Mouse (Mus musculus) forebrain, embryonic 15.5 days (tissue): ENCODE data around the gene Gm9945. TPM values are rescaled to one million over a fixed set of nuclear protein-coding genes. Genes with fewer than 3 reads are reported as not detected.

ENCODE experiments used
- ATAC-seq: fragments of 200-750 bp; cut with Nextera tagmentation; replicated peaks from 2 replicates; pipeline ENCODE4 v1.8.0; 2017; ENCODE audit warnings: mild to moderate bottlenecking, moderate TSS enrichment, moderate library complexity
- H3K27ac ChIP-seq: fragments of 300-500 bp; sonication (generic); replicated peaks from 2 replicates; pipeline ENCODE4 v1.5.1; 2015; ENCODE audit warnings: mild to moderate bottlenecking, inconsistent platforms
- H3K27me3 ChIP-seq: fragments of 300-500 bp; sonication (generic); 2 replicates; pipeline ENCODE4 v1.6.1; 2015; ENCODE audit warnings: inconsistent platforms
- H3K36me3 ChIP-seq: fragments of 300-500 bp; sonication (generic); 2 replicates; pipeline ENCODE4 v1.6.1; 2015; ENCODE audit warnings: mild to moderate bottlenecking, inconsistent platforms
- H3K4me1 ChIP-seq: fragments of 300-500 bp; sonication (generic); 2 replicates; pipeline ENCODE4 v1.6.1; 2015; ENCODE audit warnings: inconsistent platforms
- H3K4me2 ChIP-seq: fragments of 300-500 bp; sonication (generic); replicated peaks from 2 replicates; pipeline ENCODE4 v1.6.1; 2015; ENCODE audit warnings: mild to moderate bottlenecking, inconsistent platforms
- H3K4me3 ChIP-seq: fragments of 300-500 bp; sonication (generic); 2 replicates; pipeline ENCODE4 v1.5.1; 2015; ENCODE audit warnings: mild to moderate bottlenecking, inconsistent platforms
- H3K9ac ChIP-seq: fragments of 300-500 bp; sonication (generic); replicated peaks from 2 replicates; pipeline ENCODE4 v1.6.1; 2015; ENCODE audit warnings: mild to moderate bottlenecking, inconsistent platforms
- H3K9me3 ChIP-seq: fragments of 300-500 bp; sonication (generic); 2 replicates; pipeline ENCODE4 v1.6.1; 2016; ENCODE audit warnings: inconsistent platforms
- WGBS: fragments of 180-500 bp; shearing (Covaris S2); methylation state at CpG from one replicate; pipeline ENCODE4 v1.1.7; 2015; ENCODE audit warnings: mixed read lengths; 5-methylcytosine and 5-hydroxymethylcytosine counted together
- polyA plus RNA-seq: library from polyadenylated mRNA; unstranded; fragments of >200 nt; fragmentation: Nextera tagmentation; extraction: Ambion mirVana; gene quantifications from 2 replicates; pipeline ENCODE4 v1.2.1, GENCODE M21; 2015

The Gm9945 gene
- polyA plus RNA-seq, 1 experiment from 2014 or later = 0.50 TPM

DNA sequence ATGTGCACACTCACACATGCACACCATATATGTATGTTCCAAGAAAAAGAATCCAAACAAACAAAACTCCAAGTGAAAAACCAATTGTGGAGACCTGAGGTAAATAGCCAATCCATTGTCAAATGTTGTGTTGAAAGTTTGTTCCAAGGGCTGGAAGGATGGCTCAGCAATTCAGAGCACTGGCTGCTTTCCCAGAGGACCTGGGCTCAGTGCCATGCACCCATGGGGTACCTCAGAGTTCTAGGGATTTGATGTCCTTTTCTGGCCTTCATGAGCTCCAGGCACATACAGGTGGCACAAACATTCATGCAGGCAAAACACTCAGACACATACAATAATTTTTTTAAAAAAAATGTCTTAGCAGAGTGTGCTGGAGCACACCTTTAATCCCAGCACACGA, 31.4 kb upstream of the Gm9945 start:
- WGBS = 76% methylated on average over 1 of the region's 1 CpGs
- no peaks in the 10 kb centered on the region for H3K27me3 ChIP-seq
- no peaks in the 10 kb centered on the region for H3K4me1 ChIP-seq
- H3K4me2 ChIP-seq = no peak overlapping the region
- no peak overlapping the region for H3K9ac ChIP-seq
- H3K4me3 ChIP-seq = no peak overlapping the region
- H3K36me3 ChIP-seq = no peaks in the 10 kb centered on the region
- H3K9me3 ChIP-seq = no peaks in the 10 kb centered on the region
- H3K27ac ChIP-seq = no peak overlapping the region
- no peak for ATAC-seq

DNA sequence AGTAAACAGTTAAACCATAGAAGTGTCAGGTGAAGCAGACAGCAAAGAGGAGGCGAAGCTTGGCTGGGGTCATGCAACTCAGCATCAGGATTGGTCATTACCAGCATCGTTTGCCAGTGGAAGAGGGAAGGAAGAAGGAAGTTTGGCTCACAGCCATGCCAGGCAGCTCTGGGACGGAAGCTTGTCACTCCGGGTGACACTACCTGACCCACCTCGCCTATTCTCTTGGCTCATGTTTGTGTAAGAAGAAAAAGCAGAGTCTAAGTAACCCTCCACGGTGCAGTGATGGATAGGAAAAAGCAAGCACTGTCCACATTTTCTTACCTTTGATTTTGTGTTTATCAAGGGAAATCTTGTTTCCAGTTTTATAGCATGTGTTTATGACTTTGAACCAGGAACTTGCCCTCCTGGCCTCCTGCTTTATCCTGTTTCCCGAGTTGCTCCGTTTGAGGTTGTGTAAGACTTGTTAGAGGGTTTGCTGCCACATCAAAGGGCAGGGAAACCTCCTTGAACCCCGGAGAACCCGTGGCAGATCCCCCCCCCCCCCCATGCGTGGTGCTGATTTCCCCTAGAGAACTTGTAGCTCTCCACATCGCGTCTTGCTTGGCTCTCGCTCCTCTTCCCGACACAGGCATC, 29.8 kb upstream of the Gm9945 start:
- Histone ChIP-seq H3K9ac (no peak overlapping the region), H3K4me2 (no peak overlapping the region), H3K4me3 (no peak overlapping the region), H3K9me3 (no peaks in the 10 kb centered on the region), H3K27me3 (peaks cover 3% of the 10 kb centered on the region; the same call in 1 of the 2 replicates), H3K4me1 (no peaks in the 10 kb centered on the region), H3K27ac (no peak overlapping the region), H3K36me3 (no peaks in the 10 kb centered on the region)
- ATAC-seq = no peak
- 60% methylated on average over 15 of the region's 15 CpGs for WGBS

DNA sequence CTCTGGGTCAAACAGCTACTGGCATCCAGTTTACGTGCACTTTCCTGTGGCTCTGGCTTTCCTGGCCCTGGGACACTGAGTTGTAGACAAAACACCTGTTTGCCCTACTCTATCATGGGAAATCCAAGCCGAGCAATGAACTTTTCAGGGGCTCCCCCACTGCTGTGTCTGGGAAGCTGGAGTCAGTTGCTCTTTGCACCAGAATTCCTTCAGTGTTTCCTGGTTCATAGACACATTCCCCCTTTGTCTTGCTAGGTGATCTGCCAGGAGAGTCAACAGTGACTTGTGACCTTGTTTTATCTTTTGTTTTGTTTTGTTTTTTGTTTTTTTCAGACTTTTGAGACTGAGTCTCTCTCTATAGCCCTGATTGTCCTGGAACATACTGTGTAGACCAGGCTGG, 28.6 kb upstream of the Gm9945 start:
- Histone ChIP-seq H3K36me3 (no peaks in the 10 kb centered on the region), H3K4me2 (no peak overlapping the region), H3K27me3 (peaks cover 9% of the 10 kb centered on the region; the same call in 1 of the 2 replicates), H3K27ac (no peak overlapping the region), H3K9me3 (no peaks in the 10 kb centered on the region), H3K9ac (no peak overlapping the region), H3K4me3 (no peak overlapping the region), H3K4me1 (no peaks in the 10 kb centered on the region)
- ATAC-seq = no peak
- 85% methylated on average over 2 of the region's 2 CpGs for whole genome bisulfite sequencing

DNA sequence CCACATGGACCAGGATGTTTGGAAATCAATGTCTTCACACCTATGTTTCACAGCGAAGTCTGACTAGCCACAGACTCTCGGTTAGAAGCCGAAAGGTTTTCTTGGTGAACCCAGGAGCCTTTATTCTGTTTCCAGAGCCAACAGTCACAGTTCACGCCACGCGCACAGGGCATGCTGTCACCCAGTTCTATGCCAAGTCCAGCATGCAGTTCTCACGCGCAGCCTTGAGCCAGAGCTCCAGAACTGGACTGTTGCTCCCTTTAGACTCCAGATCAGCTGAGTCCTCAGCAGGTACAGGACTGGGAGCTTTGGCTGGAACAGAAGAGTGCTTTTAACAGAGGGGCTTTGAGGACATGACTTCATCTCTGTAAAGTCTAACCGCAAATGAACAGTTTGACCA, 27.6 kb upstream of the Gm9945 start:
- Histone ChIP-seq H3K9ac (no peak overlapping the region), H3K9me3 (no peaks in the 10 kb centered on the region), H3K27me3 (peaks cover 15% of the 10 kb centered on the region; the same call in 1 of the 2 replicates), H3K4me1 (peaks cover 9% of the 10 kb centered on the region), H3K36me3 (no peaks in the 10 kb centered on the region), H3K27ac (no peak overlapping the region), H3K4me2 (no peak overlapping the region), H3K4me3 (no peak overlapping the region)
- no peak for ATAC-seq
- 95% methylated on average over 9 of the region's 9 CpGs for WGBS

DNA sequence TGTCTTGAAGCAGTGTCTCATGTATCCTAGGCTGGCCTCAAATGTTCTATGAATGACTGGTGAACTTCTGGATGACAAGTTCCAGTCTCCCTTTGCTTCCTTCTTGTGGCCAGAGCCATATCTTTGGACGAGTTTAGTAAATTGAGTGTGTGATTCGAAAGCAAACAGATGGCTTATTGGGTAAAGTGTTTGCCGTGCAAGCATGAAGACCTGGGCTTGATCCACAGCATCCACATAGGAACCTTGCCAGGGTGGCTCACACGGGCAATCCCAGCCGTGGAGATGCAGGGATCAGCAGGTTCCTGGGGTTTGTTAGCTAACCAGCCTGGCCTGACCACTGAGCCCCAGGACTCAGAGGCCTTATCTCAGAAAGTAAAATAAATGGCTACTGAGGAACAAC, 26.9 kb upstream of the Gm9945 start:
- no peak overlapping the region for H3K4me2 ChIP-seq
- H3K4me3 ChIP-seq = no peak overlapping the region
- H3K4me1 ChIP-seq = peaks cover 12% of the 10 kb centered on the region
- WGBS = 90% methylated on average over 5 of the region's 5 CpGs
- H3K36me3 ChIP-seq = no peaks in the 10 kb centered on the region
- peaks cover 21% of the 10 kb centered on the region for H3K27me3 ChIP-seq
- no peak overlapping the region for H3K9ac ChIP-seq
- no peak overlapping the region for H3K27ac ChIP-seq
- ATAC-seq = no peak
- no peaks in the 10 kb centered on the region for H3K9me3 ChIP-seq

DNA sequence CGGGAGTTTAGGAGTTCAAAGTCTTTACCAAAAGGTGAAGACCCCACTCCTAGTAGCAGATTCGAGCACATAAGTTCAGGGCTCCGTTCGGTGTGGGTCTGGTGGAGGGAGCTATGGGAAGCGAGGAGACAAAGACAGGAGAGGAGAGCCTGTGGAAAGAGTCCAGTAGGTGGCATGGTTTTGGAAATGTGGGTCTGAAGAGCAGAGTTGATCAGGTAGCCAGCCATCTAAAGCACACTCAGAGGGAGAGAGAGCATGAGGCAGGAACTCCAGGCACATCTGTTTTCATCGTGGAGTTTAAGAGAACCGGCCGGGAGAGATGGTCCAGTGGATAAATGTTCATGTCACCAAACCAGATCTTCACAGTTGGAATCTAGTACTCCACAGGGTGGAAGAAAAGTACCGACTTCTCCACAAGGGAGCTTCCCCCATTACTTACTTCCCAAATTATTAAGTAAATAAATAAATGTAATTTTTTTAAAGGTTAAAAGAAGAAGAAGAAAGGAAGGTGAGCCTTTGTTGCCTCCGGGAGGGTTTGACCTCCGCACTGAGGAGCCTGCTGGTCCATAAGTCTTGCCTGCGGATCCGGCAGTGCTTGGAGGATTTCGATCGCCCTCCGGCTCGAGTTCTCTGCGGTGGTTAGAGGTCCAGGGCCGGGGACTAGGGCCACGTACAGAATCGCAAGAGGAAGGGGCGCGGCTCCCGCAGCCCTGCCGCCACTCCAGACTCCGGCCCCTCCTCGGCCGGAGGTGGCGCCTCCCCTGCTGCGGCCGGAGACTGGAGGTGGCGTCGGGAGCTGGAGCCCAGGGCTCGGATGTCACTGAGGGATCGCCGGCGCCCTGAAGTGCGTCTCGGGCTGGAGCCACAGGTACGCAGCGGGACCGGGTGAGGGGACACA, 23.2 kb upstream of the Gm9945 start, which contains the start of the genes Gm10447 and Shroom1:
Gene Gm10447, minus strand, starts transcription at position 637 of the 898 bp plus-strand sequence.
Gene Shroom1, plus strand, starts transcription at position 732 of the 898 bp plus-strand sequence.
- no peaks in the 10 kb centered on the region for H3K9me3 ChIP-seq
- 4% methylated on average over 41 of the region's 42 CpGs for WGBS
- peaks cover 12% of the 10 kb centered on the region for H3K4me1 ChIP-seq
- H3K4me2 ChIP-seq = peak within 1 kb of the TSS; percentile 69
- peak; percentile 43; the same call in 1 of the 2 replicates for ATAC-seq
- H3K36me3 ChIP-seq = no peaks in the 10 kb centered on the region
- peak within 1 kb of the TSS; percentile 43 for H3K4me3 ChIP-seq
- H3K27me3 ChIP-seq = peaks cover 32% of the 10 kb centered on the region
- peak within 1 kb of the TSS; percentile 39 for H3K9ac ChIP-seq
- H3K27ac ChIP-seq = no peak within 1 kb of the TSS

DNA sequence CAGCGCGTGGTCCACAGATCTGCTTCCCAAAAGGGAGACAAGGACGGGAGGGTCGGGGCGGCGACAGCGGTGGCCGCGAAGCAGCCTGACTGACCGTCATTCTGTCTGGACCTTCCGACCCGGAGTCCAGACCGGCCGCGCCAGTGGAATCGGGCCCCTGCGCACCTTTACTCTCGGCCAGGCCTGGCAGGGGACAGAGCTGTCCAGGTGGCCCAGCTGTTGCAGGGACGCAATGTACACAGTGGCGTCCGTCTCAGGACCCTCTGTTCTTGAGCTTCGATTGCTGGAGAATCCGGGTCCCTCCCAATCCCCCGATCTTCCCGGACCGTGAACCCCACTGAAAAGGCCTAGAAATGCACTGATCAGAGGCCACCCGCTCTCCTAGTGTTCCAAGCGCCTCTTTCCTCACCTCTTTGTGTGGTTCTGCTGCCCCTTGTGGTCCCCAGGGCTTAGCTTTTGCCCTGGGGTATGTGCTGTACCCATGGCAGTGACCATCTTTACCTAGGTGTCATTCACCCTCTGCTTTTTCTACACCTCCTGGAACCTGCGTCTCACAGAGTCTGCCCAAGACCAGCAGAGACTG, 22.5 kb upstream of the Gm9945 start:
- Histone ChIP-seq H3K4me2 (peak overlapping the region; percentile 69), H3K27ac (no peak overlapping the region), H3K4me1 (peaks cover 12% of the 10 kb centered on the region), H3K4me3 (peak overlapping the region; percentile 43), H3K9ac (peak overlapping the region; percentile 39), H3K9me3 (no peaks in the 10 kb centered on the region), H3K27me3 (peaks cover 40% of the 10 kb centered on the region), H3K36me3 (no peaks in the 10 kb centered on the region)
- peak; percentile 19; the same call in 1 of the 2 replicates for ATAC-seq
- 4% methylated on average over 29 of the region's 29 CpGs for WGBS

DNA sequence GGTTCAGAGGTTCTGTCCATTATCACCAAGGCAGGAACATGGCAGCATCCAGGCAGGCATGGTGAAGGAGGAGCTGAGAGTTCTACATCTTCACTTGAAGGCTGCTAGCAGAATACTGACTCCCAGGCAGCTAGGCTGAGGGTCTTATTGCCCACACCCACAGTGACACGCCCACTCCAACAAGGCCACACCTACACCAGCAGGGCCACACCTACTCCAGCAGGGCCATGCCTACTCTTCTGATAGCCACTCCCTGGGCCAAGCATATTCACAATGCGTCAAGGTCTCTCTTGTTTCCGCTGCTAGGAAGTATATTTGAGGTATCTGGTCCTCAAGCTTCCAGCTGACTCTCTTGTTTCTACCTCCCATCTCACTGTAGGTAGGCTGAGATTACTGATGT, 21.0 kb upstream of the Gm9945 start:
- H3K27me3 ChIP-seq = peaks cover 55% of the 10 kb centered on the region
- no peak overlapping the region for H3K4me2 ChIP-seq
- peaks cover 21% of the 10 kb centered on the region for H3K4me1 ChIP-seq
- no peak overlapping the region for H3K27ac ChIP-seq
- no peak for ATAC-seq
- WGBS = 61% methylated on average over 3 of the region's 3 CpGs
- no peak overlapping the region for H3K9ac ChIP-seq
- no peak overlapping the region for H3K4me3 ChIP-seq
- H3K36me3 ChIP-seq = no peaks in the 10 kb centered on the region
- H3K9me3 ChIP-seq = no peaks in the 10 kb centered on the region

DNA sequence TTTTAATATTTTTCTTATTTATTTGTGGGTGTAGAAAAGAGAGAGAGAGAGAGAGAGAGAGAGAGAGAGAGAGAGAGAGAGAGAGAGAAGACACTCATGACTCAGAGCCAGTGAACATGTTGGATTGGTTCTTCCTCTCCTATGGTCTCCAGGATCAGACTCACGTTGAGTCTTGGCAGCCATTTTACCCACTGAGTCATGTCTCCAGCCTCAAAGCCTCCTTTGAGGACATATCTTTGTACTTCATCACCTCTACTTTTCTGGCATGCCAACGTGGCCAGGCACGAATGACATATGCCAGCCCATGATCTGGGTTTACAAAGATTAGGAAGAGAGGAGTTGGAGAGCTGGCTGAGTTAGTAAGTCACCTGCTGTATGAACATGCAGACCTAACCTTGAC, 19.8 kb upstream of the Gm9945 start:
- no peaks in the 10 kb centered on the region for H3K36me3 ChIP-seq
- H3K4me1 ChIP-seq = peaks cover 22% of the 10 kb centered on the region
- H3K4me2 ChIP-seq = no peak overlapping the region
- no peak overlapping the region for H3K9ac ChIP-seq
- WGBS = 91% methylated on average over 3 of the region's 3 CpGs
- no peak for ATAC-seq
- no peak overlapping the region for H3K27ac ChIP-seq
- H3K4me3 ChIP-seq = no peak overlapping the region
- H3K9me3 ChIP-seq = no peaks in the 10 kb centered on the region
- peaks cover 63% of the 10 kb centered on the region for H3K27me3 ChIP-seq

DNA sequence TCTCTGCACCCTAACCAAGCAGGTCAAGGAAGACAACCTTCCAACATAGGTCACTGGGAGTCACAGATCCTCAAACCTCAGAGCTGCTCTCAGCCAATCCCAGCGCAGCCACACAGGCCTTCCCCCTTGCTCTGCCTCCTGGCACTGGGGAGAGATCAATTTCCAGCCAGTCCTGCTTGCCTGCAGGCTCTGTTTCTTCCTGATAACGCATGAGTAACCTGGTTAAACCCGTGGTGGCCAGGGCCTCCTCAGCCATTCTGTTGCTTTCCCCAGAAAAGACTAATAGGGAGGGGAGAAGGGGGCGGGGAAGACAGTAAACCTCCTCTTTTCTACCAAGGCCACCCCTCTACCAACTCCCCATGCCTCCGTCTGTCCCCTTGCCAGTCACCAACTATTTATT, 18.2 kb upstream of the Gm9945 start:
- Histone ChIP-seq H3K4me3 (no peak overlapping the region), H3K27me3 (peaks cover 63% of the 10 kb centered on the region), H3K9me3 (no peaks in the 10 kb centered on the region), H3K36me3 (no peaks in the 10 kb centered on the region), H3K9ac (no peak overlapping the region), H3K4me1 (peaks cover 24% of the 10 kb centered on the region), H3K4me2 (no peak overlapping the region), H3K27ac (no peak overlapping the region)
- no peak for ATAC-seq
- 18% methylated on average over 5 of the region's 5 CpGs for WGBS

DNA sequence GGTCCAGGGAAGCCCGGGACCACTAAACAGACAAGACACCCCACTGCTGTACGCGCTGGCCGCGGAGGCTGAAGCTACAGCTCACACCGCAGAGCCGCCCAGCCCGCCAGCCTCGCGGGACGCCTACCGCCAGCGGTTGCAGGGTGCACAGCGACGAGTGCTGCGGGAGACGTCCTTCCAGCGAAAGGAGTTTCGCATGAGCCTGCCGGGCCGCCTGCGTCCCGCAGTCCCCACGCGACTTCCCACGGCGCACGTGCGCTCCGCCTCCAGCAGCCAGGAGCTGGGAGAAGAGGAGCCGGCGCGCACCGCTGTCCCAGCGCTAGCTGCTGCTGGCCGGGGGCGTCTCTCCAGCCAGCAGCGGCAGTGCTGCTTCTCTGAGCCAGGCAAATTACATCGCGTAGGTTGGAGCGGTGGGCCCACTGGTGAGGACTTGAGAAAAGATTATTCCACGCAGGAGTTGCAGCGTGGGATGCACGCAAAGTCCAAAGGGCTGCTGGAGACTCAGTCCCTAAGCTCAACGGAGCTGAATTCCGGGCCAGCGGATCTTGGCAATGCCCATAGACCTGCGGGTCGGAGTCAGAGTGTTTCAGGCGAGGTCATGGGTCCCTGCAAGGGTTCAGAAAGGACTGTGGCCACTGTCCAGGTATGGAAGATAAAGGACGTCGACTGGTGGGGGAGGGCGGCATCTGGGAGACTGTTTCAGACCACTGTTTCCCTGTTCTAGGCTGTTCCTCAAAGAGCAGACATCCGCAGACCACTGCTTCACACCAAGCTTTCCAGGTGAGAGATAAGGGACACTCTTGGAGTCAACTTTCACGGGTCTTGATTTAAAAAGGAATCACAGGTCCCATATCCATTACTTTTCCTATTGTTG, 16.2 kb upstream of the Gm9945 start:
- Histone ChIP-seq H3K27ac (no peak overlapping the region), H3K4me3 (peak overlapping the region; percentile 41), H3K4me1 (peaks cover 17% of the 10 kb centered on the region), H3K36me3 (no peaks in the 10 kb centered on the region), H3K4me2 (peak overlapping the region; percentile 84), H3K9me3 (no peaks in the 10 kb centered on the region), H3K27me3 (peaks cover 52% of the 10 kb centered on the region), H3K9ac (no peak overlapping the region; the same call in 1 of the 2 replicates)
- no peak for ATAC-seq
- WGBS = 6% methylated on average over 55 of the region's 55 CpGs
